Mouse (Mus musculus) Patski (cell line): ENCODE data around the gene Gnptab. TPM values are rescaled to one million over a fixed set of nuclear protein-coding genes. Genes with fewer than 3 reads are reported as not detected.
"Not testable (repeated sequence)": the region's sequence is repeated elsewhere in the genome, so short reads cannot be mapped to it uniquely, and the experiment has no call there.

Experiments used
- ATAC-seq: fragments of 100-300 bp; one replicate; pipeline ENCODE4 v1.8.0; 2021
- CTCF ChIA-PET: fragments of 350-600 bp; sonication (Branson Sonifier 250); formaldehyde crosslinking; loops from one replicate; lab custom pipeline; 2022; ENCODE audit warnings: inconsistent platforms; lab: Charles Lee
- POLR2A ChIA-PET: fragments of 350-600 bp; sonication (Branson Sonifier 250); formaldehyde crosslinking; loops from one replicate; lab custom pipeline; 2022; ENCODE audit warnings: antibody characterized with exemption, inconsistent platforms; lab: Charles Lee
- DNase-seq: peaks from one replicate; pipeline ENCODE4 v3.0.0-alpha.2; 2011; ENCODE audit warnings: low read depth, low spot score
- H3K27me3 ChIP-seq: fragments of 371-371 bp; one replicate; pipeline ENCODE4 v1.5.1; 2021
- CTCF ChIP-seq: fragments of 100-300 bp; IDR thresholded peaks from one replicate; pipeline ENCODE4 v1.5.1; 2021
- in situ Hi-C: fragments of 300-500 bp; cut with MboI; formaldehyde crosslinking; loops from 3 replicates; pipeline ENCODE4 v1.11.1; 2018; ENCODE audit warnings: low pct_unique_long_range_greater_than_20kb, mixed read lengths
- polyA plus RNA-seq: library from polyadenylated mRNA; unstranded; gene quantifications from one replicate; pipeline ENCODE4 v1.2.3, GENCODE M21; 2021

Gnptab gene
- polyA plus RNA-seq, 1 experiment from 2014 or later: 26.3 TPM

GRCm38 (mm10) chr10:88427998-88428397 lies 49.1 kb downstream of the Gnptab start:
- TF ChIP-seq CTCF: no peak
- ChIA-PET CTCF (interaction anchor here (1.6 to 2.3 kb wide), 2 partner anchors 11 to 51 kb away, joined by 4 to 12 read pairs; no protein-coding TSS in a partner anchor), POLR2A (no interaction called here)
- in situ Hi-C loops: loop anchor here (5.0 kb wide), 1 partner anchor 46 kb away; no protein-coding TSS in a partner anchor
- ATAC-seq (no peak), DNase-seq (no peak)
- H3K27me3 ChIP-seq: no peaks in the 10 kb centered on the region

DNA sequence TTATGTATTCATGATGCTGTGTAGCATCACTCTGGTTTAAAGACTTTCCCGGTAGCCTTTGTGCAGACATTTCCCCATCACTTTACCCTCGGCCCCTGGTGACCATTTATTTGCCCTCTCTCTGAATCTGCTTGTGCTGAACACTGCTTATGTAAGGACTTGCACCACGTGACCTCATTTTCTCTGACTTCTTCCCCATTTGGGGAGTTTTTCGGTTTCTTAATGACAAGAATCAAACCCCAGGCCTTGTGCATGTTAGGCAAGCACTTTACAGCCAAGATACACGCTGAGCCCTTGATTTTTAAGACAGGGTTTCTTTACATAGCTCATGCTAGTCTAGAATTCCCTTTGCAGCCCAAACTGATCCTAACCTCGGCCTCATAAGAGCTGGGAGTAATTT lies 62.3 kb downstream of the Gnptab start:
- ChIA-PET POLR2A (no interaction called here), CTCF (no interaction called here)
- DNase-seq: no peak

GRCm38 (mm10) chr10:88451221-88451620 lies 72.3 kb downstream of the Gnptab start:
- peak; percentile 33 for DNase-seq
- POLR2A ChIA-PET: no interaction called here
- ATAC-seq: peak; percentile 69
- TF ChIP-seq CTCF: no peak
- no peaks in the 10 kb centered on the region for H3K27me3 ChIP-seq
- in situ Hi-C loops: no loop called here
- CTCF ChIA-PET: interaction anchor here (0.8 to 0.9 kb wide), 2 partner anchors 25 to 74 kb away, joined by 3 to 4 read pairs; no protein-coding TSS in a partner anchor

More for the DNA sequence above, 62.3 kb downstream of the Gnptab start:
- H3K27me3 ChIP-seq: no peaks in the 10 kb centered on the region
- TF ChIP-seq CTCF: no peak
- in situ Hi-C loops: no loop called here
- no peak for ATAC-seq

DNA sequence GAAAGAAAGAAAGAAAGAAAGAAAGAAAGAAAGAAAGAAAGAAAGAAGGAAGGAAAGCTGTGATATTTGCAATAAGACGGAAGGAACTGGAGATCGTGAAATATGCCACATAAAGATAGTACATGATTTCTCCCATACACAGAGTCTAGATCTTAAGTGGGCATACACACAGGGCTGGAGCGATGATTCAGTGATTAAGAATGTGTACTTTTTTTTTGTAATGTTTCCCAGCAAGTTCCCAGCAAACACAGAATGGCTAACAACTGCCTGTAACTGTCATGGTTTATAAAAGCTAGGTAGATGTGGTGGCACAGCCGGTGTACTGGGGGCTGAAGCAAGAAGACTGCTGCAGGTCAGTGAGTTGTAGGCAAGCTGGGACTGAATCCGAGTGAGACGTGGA lies 73.1 kb downstream of the Gnptab start:
- in situ Hi-C loops: no loop called here

DNA sequence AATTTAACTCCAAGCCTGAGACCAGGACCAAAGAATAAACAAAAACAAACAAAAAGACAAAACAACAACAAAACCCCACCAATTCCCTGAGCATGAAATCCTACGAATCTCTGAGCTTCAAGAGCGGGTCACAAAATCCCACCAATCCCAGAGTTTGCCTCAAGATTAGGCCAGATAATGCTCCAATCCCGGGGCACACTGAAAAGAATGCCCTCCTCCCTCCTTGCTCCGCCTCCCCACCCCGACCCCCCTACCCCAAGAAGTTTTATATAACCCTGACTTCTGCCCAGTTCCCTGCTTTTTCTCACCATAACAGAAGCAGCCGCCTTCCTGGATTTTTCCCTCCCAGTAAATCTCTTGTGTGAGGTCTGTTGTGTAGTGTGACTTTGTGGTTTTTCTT lies 78.9 kb downstream of the Gnptab start:
- H3K27me3 ChIP-seq: no peaks in the 10 kb centered on the region
- in situ Hi-C loops: no loop called here
- ChIA-PET POLR2A (no interaction called here), CTCF (no interaction called here)
- ATAC-seq (no peak), DNase-seq (no peak)
- TF ChIP-seq CTCF: no peak

More for the DNA sequence above, 73.1 kb downstream of the Gnptab start:
- DNase-seq (no peak), ATAC-seq (peak; percentile 65)
- TF ChIP-seq CTCF: no peak
- POLR2A ChIA-PET: no interaction called here
- no peaks in the 10 kb centered on the region for H3K27me3 ChIP-seq
- CTCF ChIA-PET: interaction anchor here (0.9 to 1.4 kb wide), 3 partner anchors 69 to 275 kb away, joined by 3 to 4 read pairs (median 3); no protein-coding TSS in a partner anchor

DNA sequence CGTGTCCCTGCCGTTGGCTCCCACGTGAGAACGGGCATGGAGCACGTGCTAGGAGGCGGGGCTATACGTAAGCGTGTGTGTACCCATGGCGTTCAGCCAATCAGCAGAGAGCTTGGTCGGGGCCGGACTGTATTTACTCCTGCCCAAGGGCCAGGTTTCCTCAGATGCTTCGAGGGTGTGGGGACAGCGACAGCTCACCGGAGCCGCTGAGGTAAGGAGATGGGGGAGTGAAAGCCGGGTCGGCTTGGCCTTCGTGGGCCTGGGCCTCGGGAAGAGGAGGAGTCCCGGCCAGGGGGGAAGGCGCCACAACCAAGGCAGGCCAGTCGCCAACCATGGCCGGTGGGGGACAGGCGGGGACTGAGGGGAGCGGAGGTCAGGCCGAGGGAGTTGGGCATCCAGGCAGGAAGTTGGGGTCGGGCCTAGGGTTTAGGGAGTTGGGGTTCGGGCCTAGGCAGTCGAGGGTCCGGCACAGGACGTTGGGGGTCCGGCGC lies 80.6 kb downstream of the Gnptab start, which contains the start of gene Sycp3:
Sycp3 (plus strand) TSS at position 68 of the 491 bp plus-strand sequence.
- no peak for DNase-seq
- in situ Hi-C loops: no loop called here
- CTCF ChIA-PET: no interaction called here
- POLR2A ChIA-PET: no interaction called here
- TF ChIP-seq CTCF: no peak
- ATAC-seq: no peak
- H3K27me3 ChIP-seq: no peaks in the 10 kb centered on the region

- TF ChIP-seq CTCF: no peak
- DNase-seq (no peak), ATAC-seq (no peak)
- CTCF ChIA-PET: no interaction called here
- in situ Hi-C loops: no loop called here
- H3K27me3 ChIP-seq: no peaks in the 10 kb centered on the region
- POLR2A ChIA-PET: no interaction called here
Measured at GRCm38 (mm10) chr10:88460122-88460820, 81.3 kb downstream of the Gnptab start.

DNA sequence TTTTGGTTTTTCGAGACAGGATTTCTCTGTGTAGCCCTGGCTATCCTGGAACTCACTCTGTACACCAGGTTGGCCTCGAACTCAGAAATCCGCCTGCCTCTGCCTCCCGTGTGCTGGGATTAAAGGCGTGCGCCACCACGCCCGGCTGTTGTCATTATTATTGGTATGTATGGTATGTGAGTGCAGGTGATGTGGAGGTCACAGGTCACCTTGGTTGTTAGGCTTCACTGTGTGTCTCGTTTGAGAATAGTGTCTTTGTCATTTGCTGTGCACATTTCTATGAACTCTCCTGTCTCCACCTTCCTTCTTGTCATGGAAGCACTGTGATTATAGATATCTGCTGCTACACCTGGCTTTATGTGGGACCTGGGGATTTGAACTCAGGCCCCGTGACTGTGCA lies 103.9 kb downstream of the Gnptab start:
- in situ Hi-C loops, DNase-seq, CTCF ChIA-PET, POLR2A ChIA-PET, ATAC-seq, H3K27me3 ChIP-seq: not testable (repeated sequence)

GRCm38 (mm10) chr10:88488629-88489028 lies 109.7 kb downstream of the Gnptab start:
- H3K27me3 ChIP-seq: no peaks in the 10 kb centered on the region
- DNase-seq (no peak), ATAC-seq (no peak)
- TF ChIP-seq CTCF: no peak
- CTCF ChIA-PET: interaction anchor here (1.7 kb wide), 1 partner anchor 13 kb away, joined by 8 read pairs; no protein-coding TSS in a partner anchor
- POLR2A ChIA-PET: interaction anchor here (1.3 kb wide), 1 partner anchor 15 kb away, joined by 3 read pairs; the partner anchor contains the start of gene Chpt1
- in situ Hi-C loops: no loop called here

GRCm38 (mm10) chr10:88491632-88492031 lies 112.7 kb downstream of the Gnptab start:
- TF ChIP-seq CTCF: no peak
- ChIA-PET CTCF (no interaction called here), POLR2A (interaction anchor here (0.6 kb wide), 1 partner anchor 22 kb away, joined by 6 read pairs; no protein-coding TSS in a partner anchor)
- ATAC-seq (no peak), DNase-seq (no peak)
- in situ Hi-C loops: no loop called here
- no peaks in the 10 kb centered on the region for H3K27me3 ChIP-seq

GRCm38 (mm10) chr10:88492658-88493057 lies 113.7 kb downstream of the Gnptab start:
- in situ Hi-C loops: no loop called here

More at GRCm38 (mm10) chr10:88492658-88493057, 113.7 kb downstream of the Gnptab start:
- TF ChIP-seq CTCF: no peak
- H3K27me3 ChIP-seq: no peaks in the 10 kb centered on the region
- DNase-seq: no peak
- ChIA-PET POLR2A (no interaction called here), CTCF (no interaction called here)
- no peak for ATAC-seq
